Mouse (Mus musculus) brain, embryonic 14.5 days (tissue): ENCODE results near the gene Abcg8.

Source experiments
- CTCF ChIP-seq: fragments of 200-500 bp; IDR thresholded peaks from 2 replicates; pipeline ENCODE4 v1.5.1; 2012; ENCODE audit warnings: inconsistent platforms, mild to moderate bottlenecking, moderate library complexity, borderline replicate concordance; ENCODE audit not compliant: insufficient read depth, insufficient read length; ENCODE audit errors: extremely low read depth
- POLR2A ChIP-seq: fragments of 200-500 bp; IDR thresholded peaks from 2 replicates; pipeline ENCODE4 v1.6.1; 2012; ENCODE audit warnings: mild to moderate bottlenecking, inconsistent platforms, borderline replicate concordance; ENCODE audit not compliant: poor library complexity, insufficient read depth, insufficient read length, severe bottlenecking; ENCODE audit errors: extremely low read depth

- TF ChIP-seq CTCF, result no peak
- no peak for TF ChIP-seq POLR2A
Observed at GRCm38 (mm10) chr17:84693741-84694140, 17.6 kb downstream of the Abcg8 start.
